Mouse (Mus musculus): Measurements from ENCODE around the gene Nr2e3.

DNA sequence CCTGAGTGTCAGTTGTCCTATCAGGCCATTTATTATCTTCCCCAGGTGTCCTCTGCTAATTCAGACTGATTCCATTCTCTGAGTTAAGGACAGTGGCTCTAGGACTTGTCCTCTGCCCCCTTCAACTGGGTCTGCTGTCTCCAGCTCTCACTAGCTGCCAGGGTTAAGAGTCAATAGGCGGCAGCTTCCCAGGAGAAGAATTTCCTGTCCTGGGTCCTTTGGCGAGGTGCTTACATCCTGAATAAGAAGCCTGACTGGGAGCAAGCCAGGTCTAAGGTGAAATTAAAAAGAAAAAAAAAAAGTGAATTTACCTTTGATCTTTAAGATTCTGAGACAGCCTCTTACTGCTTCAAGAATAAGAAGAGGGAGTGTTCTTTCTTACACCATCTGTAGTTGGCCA is 20.8 kb downstream of the Nr2e3 start:
- no peak for TF ChIP-seq CTCF (IDR thresholded peaks at IDR 0.05; ENCODE audit: borderline replicate concordance, control insufficient read depth, extremely low read depth, insufficient read depth, low read length, poor library complexity)
- TF ChIP-seq POLR2A (IDR thresholded peaks at IDR 0.05; ENCODE audit: control insufficient read depth, extremely low read depth, insufficient read depth, low read length, poor library complexity), result no peak

Measured in thymus, adult 2 months (tissue).